Mouse (Mus musculus) limb, embryonic 14.5 days (tissue): ENCODE results near the gene Vps35l. TPM values are rescaled to one million over a fixed set of nuclear protein-coding genes. Genes with fewer than 3 reads are reported as not detected.

Experiments used
- ATAC-seq: fragments of 200-750 bp; cut with Nextera tagmentation; 2 replicates; pipeline ENCODE4 v1.8.0; 2017; ENCODE audit warnings: low read depth, moderate number of reproducible peaks, moderate TSS enrichment; ENCODE audit not compliant: low FRiP score
- DNase-seq: peaks from one replicate; pipeline ENCODE4 v3.0.0-alpha.2; 2015; ENCODE audit warnings: low spot score
- H3K27ac ChIP-seq: fragments of 300-500 bp; sonication (generic); replicated peaks from 2 replicates; pipeline ENCODE4 v1.5.1; 2014; ENCODE audit warnings: low read depth, mild to moderate bottlenecking, low read length, moderate library complexity, mixed read lengths
- H3K27me3 ChIP-seq: fragments of 300-500 bp; sonication (generic); 2 replicates; pipeline ENCODE4 v1.6.1; 2014; ENCODE audit warnings: low read length, mixed read lengths; ENCODE audit not compliant: control insufficient read depth, insufficient read depth
- H3K36me3 ChIP-seq: fragments of 300-500 bp; sonication (generic); 2 replicates; pipeline ENCODE4 v1.6.1; 2014; ENCODE audit warnings: mild to moderate bottlenecking, low read length, moderate library complexity, mixed read lengths; ENCODE audit not compliant: control insufficient read depth, insufficient read depth
- H3K4me1 ChIP-seq: fragments of 300-500 bp; sonication (generic); 2 replicates; pipeline ENCODE4 v1.6.1; 2014; ENCODE audit warnings: antibody characterized with exemption, low read length, mixed read lengths; ENCODE audit not compliant: control insufficient read depth, insufficient read depth
- H3K4me2 ChIP-seq: fragments of 300-500 bp; sonication (generic); replicated peaks from 2 replicates; pipeline ENCODE4 v1.6.1; 2014; ENCODE audit warnings: low read depth, mild to moderate bottlenecking, low read length, moderate library complexity; ENCODE audit not compliant: severe bottlenecking
- H3K4me3 ChIP-seq: fragments of 300-500 bp; sonication (generic); replicated peaks from 2 replicates; pipeline ENCODE4 v1.5.1; 2014; ENCODE audit warnings: low read length
- H3K9ac ChIP-seq: fragments of 300-500 bp; sonication (generic); 2 replicates; pipeline ENCODE4 v1.6.1; 2014; ENCODE audit warnings: mild to moderate bottlenecking, low read depth, low read length, moderate library complexity; ENCODE audit not compliant: severe bottlenecking
- H3K9me3 ChIP-seq: fragments of 300-500 bp; sonication (generic); 2 replicates; pipeline ENCODE4 v1.6.1; 2016; ENCODE audit warnings: low read length; ENCODE audit not compliant: control insufficient read depth
- POLR2A ChIP-seq: fragments of 200-500 bp; IDR thresholded peaks from 2 replicates; pipeline ENCODE4 v1.8.0; 2012; ENCODE audit warnings: inconsistent platforms, mild to moderate bottlenecking, moderate library complexity, borderline replicate concordance; ENCODE audit not compliant: insufficient read depth, insufficient read length; ENCODE audit errors: extremely low read depth
- WGBS: fragments of 180-500 bp; shearing (Covaris S2); extraction: QIAGEN DNeasy Blood & Tissue Kit; methylation state at CpG from one replicate; pipeline ENCODE4 v1.1.7; 2014; 5-methylcytosine and 5-hydroxymethylcytosine counted together
- polyA plus RNA-seq, 2 experiments: library from polyadenylated mRNA; depleted of rRNA in 1 of 2; stranded (reverse) in 1 of 2; unstranded in 1 of 2; fragments of >200 nt; fragmentation: Nextera tagmentation in 1 of 2; extraction: Ambion mirVana in 1 of 2; gene quantifications; 2 replicates each; pipeline versions ENCODE4 v1.2.1 to v1.2.3; 2012 to 2014

The Vps35l gene
- polyA plus RNA-seq, 2 experiments = 48.8 to 67.1 TPM

- DNase-seq (no peak), ATAC-seq (no peak)
- peaks cover 6% of the 10 kb centered on the region for H3K4me1 ChIP-seq
- H3K4me2 ChIP-seq = no peak overlapping the region
- H3K9me3 ChIP-seq = no peaks in the 10 kb centered on the region
- no peak overlapping the region for H3K4me3 ChIP-seq
- H3K27me3 ChIP-seq = no peaks in the 10 kb centered on the region
- H3K9ac ChIP-seq = no peak overlapping the region
- no peak for TF ChIP-seq POLR2A
- peaks cover 26% of the 10 kb centered on the region for H3K36me3 ChIP-seq
- H3K27ac ChIP-seq = no peak overlapping the region
- WGBS = 90% methylated on average over 4 of the region's 4 CpGs
Observed at GRCm38 (mm10) chr7:118718066-118718465, 22.0 kb upstream of the Vps35l start.

- Histone ChIP-seq H3K9me3 (no peaks in the 10 kb centered on the region), H3K4me1 (no peaks in the 10 kb centered on the region), H3K27me3 (no peaks in the 10 kb centered on the region), H3K9ac (no peak overlapping the region), H3K27ac (no peak overlapping the region), H3K4me3 (no peak overlapping the region), H3K4me2 (no peak overlapping the region), H3K36me3 (peaks cover 57% of the 10 kb centered on the region)
- ATAC-seq = no peak
- WGBS = 92% methylated on average over 9 of the region's 9 CpGs
- DNase-seq = no peak
- TF ChIP-seq POLR2A = no peak
Observed at GRCm38 (mm10) chr7:118723927-118724326, 16.1 kb upstream of the Vps35l start.

DNA sequence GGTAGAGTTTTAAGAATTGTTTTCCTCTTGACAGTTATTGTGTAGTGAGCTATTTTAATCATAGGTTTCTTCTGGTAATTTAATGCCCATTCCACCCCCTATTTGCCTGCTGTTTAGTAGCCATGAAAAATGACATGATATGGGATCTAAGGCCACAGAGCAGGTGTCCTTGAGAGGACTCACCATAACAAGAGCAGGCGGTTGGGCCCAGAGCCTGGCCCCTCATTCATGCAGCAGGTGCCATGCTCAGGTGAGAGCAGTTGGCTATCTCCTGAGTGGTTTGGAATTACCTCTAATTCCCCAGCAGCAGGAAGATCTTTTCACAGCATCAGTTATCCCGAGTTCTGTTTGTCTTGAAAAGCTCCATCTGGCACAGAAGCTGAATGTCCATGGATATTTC lies 14.6 kb upstream of the Vps35l start:
- H3K4me3 ChIP-seq = no peak overlapping the region
- H3K27ac ChIP-seq = no peak overlapping the region
- TF ChIP-seq POLR2A = no peak
- DNase-seq = no peak
- no peak overlapping the region for H3K4me2 ChIP-seq
- no peaks in the 10 kb centered on the region for H3K27me3 ChIP-seq
- no peak overlapping the region for H3K9ac ChIP-seq
- peaks cover 71% of the 10 kb centered on the region for H3K36me3 ChIP-seq
- WGBS = 86% methylated on average over 2 of the region's 2 CpGs
- H3K4me1 ChIP-seq = no peaks in the 10 kb centered on the region
- ATAC-seq = no peak
- H3K9me3 ChIP-seq = no peaks in the 10 kb centered on the region

GRCm38 (mm10) chr7:118728846-118729587 lies 11.0 kb upstream of the Vps35l start:
- 91% methylated on average over 13 of the region's 13 CpGs for WGBS
- no peak for TF ChIP-seq POLR2A
- peaks cover 74% of the 10 kb centered on the region for H3K36me3 ChIP-seq

GRCm38 (mm10) chr7:118731781-118732180 lies 8.2 kb upstream of the Vps35l start:
- Histone ChIP-seq H3K9ac (no peak overlapping the region), H3K4me3 (no peak overlapping the region), H3K27me3 (no peaks in the 10 kb centered on the region), H3K4me2 (no peak overlapping the region), H3K9me3 (no peaks in the 10 kb centered on the region), H3K27ac (no peak overlapping the region), H3K36me3 (peaks cover 72% of the 10 kb centered on the region), H3K4me1 (no peaks in the 10 kb centered on the region)
- no peak for DNase-seq
- 91% methylated on average over 3 of the region's 3 CpGs for WGBS
- ATAC-seq = no peak
- no peak for TF ChIP-seq POLR2A

More at GRCm38 (mm10) chr7:118728846-118729587, 11.0 kb upstream of the Vps35l start:
- no peak overlapping the region for H3K9ac ChIP-seq
- no peaks in the 10 kb centered on the region for H3K4me1 ChIP-seq
- H3K9me3 ChIP-seq = no peaks in the 10 kb centered on the region
- no peak overlapping the region for H3K4me3 ChIP-seq
- DNase-seq (no peak), ATAC-seq (no peak)
- no peak overlapping the region for H3K4me2 ChIP-seq
- no peak overlapping the region for H3K27ac ChIP-seq
- no peaks in the 10 kb centered on the region for H3K27me3 ChIP-seq
